Mouse (Mus musculus) thymus, postnatal 4 days (tissue): ENCODE data around the gene B020004J07Rik.
"Not testable (repeated sequence)": the region's sequence is repeated elsewhere in the genome, so short reads cannot be mapped to it uniquely, and the experiment has no call there.

Source experiments
- DNase-seq: peaks from one replicate; pipeline ENCODE4 v3.0.0; 2021

The B020004J07Rik gene

DNA sequence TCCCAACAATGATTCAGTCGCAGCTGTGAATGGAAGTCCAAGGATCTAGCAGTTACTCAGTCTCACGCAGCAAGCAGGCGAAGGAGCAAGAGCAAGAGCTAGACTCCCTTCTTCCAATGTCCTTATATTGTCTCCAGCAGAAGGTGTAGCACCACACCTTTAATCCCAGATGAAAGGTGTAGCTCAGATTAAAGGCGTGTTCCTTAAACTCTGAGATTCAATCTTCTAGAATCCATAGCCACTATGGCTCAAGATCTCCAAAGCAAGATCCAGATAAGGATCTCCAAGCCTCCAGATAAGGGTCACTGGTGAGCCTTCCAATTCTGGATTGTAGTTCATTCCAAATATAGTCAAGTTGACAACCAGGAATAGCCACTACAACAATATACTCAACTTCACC, at the start of gene B020004J07Rik:
Gene B020004J07Rik, minus strand, starts transcription at position 101 of the 400 bp plus-strand sequence.
- not testable (repeated sequence) for DNase-seq

DNA sequence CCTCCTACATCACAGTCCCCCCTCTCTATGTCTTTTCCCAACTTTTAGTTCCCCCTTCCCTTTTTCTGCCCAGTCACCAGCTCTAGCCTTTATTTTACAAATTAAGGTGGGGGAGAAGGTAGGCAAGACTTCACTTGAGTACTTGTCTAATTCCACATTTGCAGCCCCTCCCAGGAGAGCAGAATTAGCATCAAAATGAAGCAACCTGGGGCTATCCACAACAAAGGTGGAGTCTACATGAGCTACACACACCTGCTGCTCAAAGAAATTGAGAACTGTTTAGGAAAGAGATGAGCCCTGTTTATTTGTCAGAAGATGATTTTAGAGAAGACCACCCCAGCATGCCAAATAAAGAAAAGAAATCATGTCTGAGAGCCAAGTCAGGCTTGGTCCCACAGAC, 45.6 kb upstream of the B020004J07Rik start:
- no peak for DNase-seq

DNA sequence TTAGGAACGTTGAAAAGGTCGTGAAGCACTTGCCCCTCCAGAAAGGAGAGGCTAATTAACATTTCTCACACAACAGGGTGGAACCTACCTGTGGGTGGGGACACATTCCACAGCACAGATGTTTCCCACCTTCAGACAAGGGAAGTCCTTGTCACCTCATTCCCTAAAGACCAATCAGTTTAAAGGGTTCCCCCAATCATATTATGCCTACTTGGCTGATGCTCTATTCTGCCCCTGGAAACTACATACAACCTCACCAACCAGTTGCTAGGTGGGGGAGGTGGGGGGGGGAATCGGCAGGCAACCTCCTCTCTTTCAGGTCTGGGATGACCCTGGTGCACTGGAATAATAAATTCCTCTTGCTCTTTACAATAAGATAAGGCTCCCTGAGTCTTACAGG, 39.8 kb upstream of the B020004J07Rik start:
- DNase-seq = no peak

DNA sequence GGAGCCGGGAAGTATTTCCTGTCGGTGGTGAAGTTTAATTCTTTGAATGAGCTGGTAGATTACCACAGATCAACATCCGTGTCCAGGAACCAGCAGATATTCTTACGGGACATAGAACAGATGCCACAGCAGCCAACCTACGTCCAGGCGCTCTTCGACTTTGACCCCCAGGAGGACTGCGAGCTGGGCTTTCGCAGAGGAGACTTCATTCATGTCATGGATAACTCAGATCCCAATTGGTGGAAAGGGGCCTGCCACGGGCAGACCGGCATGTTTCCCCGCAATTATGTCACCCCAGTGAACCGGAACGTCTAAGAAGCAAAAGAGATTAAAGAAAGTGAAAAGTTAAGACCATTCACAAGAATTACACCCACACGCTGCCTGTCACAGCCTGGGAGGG, 31.9 kb upstream of the B020004J07Rik start:
- not testable (repeated sequence) for DNase-seq

DNA sequence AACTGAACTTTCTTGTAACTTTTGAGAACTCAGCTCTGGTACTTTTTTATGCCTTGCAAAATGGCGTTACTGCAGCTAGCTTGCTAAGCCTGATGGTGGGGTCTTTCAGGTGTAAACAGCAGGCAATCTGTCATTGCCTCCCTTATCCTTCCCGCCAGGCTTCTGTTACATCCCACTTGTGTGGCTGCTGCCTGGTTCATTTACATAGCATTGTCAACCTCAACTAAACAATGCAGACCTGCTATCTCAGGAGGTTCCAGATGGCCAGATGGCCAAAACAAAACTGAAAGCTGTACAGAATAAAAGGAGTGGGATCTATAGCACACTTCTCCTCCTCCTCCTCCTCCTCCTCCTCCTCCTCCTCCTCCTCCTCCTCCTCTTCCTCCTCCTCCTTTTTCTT, 28.2 kb upstream of the B020004J07Rik start:
- not testable (repeated sequence) for DNase-seq

DNA sequence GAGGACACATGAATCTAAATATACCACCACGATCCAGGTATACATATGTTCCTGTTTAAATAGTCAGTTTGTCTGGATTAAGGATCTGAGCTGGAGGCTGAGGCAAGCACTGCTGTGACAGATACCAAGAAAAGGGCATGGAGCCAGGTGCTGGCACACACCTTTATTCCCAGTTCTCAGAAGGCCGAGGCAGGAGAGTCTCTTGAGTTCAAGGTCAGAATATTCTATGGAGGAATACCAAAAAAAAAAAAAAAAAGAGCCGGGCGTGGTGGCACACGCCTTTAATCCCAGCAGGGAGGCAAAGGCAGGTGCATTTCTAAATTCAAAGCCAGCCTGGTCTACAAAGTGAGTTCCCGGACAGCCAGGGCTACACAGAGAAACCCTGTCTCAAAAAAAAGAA, 18.5 kb upstream of the B020004J07Rik start:
- no peak for DNase-seq

DNA sequence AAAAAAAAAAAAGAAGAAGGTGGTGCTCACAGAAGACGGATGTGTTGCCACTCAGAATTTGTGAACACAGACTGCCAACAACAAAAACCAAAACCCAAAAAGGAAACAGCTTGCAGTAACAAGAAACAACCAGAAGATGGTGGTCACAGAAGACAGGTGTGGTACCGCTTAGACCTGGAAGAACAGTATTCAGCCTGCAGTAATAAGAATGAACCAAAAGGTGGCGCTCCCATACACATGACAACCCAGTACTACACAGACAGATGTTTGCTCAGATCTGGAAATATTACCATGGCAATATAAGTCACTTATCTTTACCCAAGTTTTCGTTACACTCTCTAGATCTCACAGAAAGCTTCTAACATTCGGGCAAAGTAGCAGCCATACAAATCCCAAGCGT, 17.1 kb upstream of the B020004J07Rik start:
- no peak for DNase-seq

DNA sequence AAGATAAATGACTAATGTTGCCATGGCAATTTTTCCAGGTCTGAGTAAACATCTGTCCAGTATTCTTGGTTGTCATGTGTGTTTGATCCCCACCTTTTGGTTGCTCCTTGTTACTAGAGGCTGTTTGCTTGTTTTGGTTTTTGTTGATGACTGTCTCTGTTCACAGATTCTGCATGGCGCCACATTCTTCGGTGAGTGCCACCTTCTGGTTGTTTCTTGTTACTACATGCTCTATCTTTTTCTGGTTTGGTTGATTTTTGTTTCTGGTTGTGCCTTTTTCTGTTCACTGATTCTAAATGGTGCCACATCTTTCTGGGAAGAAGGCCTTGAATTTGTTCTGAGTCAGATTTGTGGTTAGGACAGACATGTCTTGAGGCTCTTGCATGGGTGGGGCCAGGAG, 7.1 kb upstream of the B020004J07Rik start:
- DNase-seq = no peak
